Mouse (Mus musculus) MEL (cell line): ENCODE data around the gene Aoc1.

Experiments used
- BHLHE40 ChIP-seq: IDR thresholded peaks from 2 replicates; pipeline ENCODE4 v1.6.1; 2012; ENCODE audit warnings: low read depth, mild to moderate bottlenecking, inconsistent platforms, low read length, improper control_type of control experiment, borderline replicate concordance
- CTCF ChIP-seq, 3 experiments: IDR thresholded peaks in 2 of 3; conservative IDR thresholded peaks in 1 of 3; 2 replicates each; pipeline ENCODE4 v1.5.1; 2011 to 2012; ENCODE audit warnings: low read length in 3 of 3, low read depth in 2 of 3, mild to moderate bottlenecking in 2 of 3, improper control_type of control experiment in 1 of 3, inconsistent platforms in 1 of 3, mixed read lengths in 1 of 3, moderate library complexity in 1 of 3; ENCODE audit not compliant: control insufficient read depth in 1 of 3, insufficient read depth in 1 of 3, poor library complexity in 1 of 3, severe bottlenecking in 1 of 3
- EP300 ChIP-seq, 2 experiments: IDR thresholded peaks; 2 replicates each; pipeline ENCODE4 v1.6.1; 2011; ENCODE audit warnings: improper control_type of control experiment in 2 of 2, low read length in 2 of 2, low read depth in 1 of 2, mild to moderate bottlenecking in 1 of 2
- HCFC1 ChIP-seq: IDR thresholded peaks from 2 replicates; pipeline ENCODE4 v1.6.1; 2012; ENCODE audit warnings: low read depth, mild to moderate bottlenecking, inconsistent platforms, low read length, improper control_type of control experiment, moderate library complexity
- POLR2A ChIP-seq, 2 experiments: IDR thresholded peaks; 2 replicates each; pipeline ENCODE4 v1.6.1; 2011 to 2012; ENCODE audit warnings: low read length in 2 of 2, mild to moderate bottlenecking in 2 of 2, control low read depth in 1 of 2, improper control_type of control experiment in 1 of 2, low read depth in 1 of 2, moderate library complexity in 1 of 2; ENCODE audit not compliant: control insufficient read depth in 1 of 2, insufficient read depth in 1 of 2, poor library complexity in 1 of 2
- POLR2AphosphoS2 ChIP-seq: IDR thresholded peaks from 2 replicates; pipeline ENCODE4 v1.6.1; 2011; ENCODE audit warnings: low read length, improper control_type of control experiment
- USF1 ChIP-seq: IDR thresholded peaks from 2 replicates; pipeline ENCODE4 v1.6.1; 2014; ENCODE audit warnings: low read depth, mild to moderate bottlenecking, inconsistent platforms, low read length, improper control_type of control experiment, moderate library complexity
- USF2 ChIP-seq, 2 experiments: IDR thresholded peaks; 2 replicates each; pipeline ENCODE4 v1.6.1; 2011 to 2012; ENCODE audit warnings: improper control_type of control experiment in 2 of 2, low read length in 2 of 2, borderline replicate concordance in 1 of 2, inconsistent platforms in 1 of 2, low read depth in 1 of 2, mild to moderate bottlenecking in 1 of 2; ENCODE audit not compliant: insufficient read depth in 1 of 2
- ZNF384 ChIP-seq: IDR thresholded peaks from 2 replicates; pipeline ENCODE4 v1.6.1; 2012; ENCODE audit warnings: low read depth, mild to moderate bottlenecking, inconsistent platforms, low read length, improper control_type of control experiment

DNA sequence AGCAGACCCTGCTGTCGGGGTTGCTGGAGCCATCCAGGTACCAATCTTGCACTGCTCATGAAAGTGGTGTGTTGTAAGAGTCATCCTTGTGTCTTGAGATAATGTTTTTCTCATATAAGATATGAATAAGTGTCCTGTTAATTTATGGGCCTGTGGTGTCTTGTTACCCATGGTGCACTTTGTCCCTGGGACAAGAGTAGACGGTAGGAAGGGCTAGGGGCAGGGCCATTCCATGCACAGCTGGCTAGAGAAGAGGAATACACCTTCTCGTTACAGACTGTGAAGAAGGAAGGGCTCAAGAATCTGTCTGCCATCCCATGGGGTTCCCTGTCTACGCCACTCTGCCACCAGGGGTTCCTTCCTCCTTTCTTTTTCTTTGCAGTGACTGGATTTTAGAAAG, 1.9 kb downstream of the Aoc1 start:
- TF ChIP-seq POLR2A (IDR thresholded peaks at IDR 0.05; ENCODE audit: control insufficient read depth in 1 of 2, insufficient read depth in 1 of 2, low read depth in 1 of 2, low read length in 2 of 2, poor library complexity in 1 of 2) (no peak), POLR2AphosphoS2 (no peak), HCFC1 (no peak), BHLHE40 (no peak), CTCF (IDR thresholded peaks at IDR 0.05 in 2 of 3, conservative IDR thresholded peaks at IDR 0.05 in 1 of 3; ENCODE audit: control insufficient read depth in 1 of 3, insufficient read depth in 1 of 3, low read depth in 2 of 3, low read length in 3 of 3, poor library complexity in 1 of 3, severe bottlenecking in 1 of 3) (no peak), EP300 (IDR thresholded peaks at IDR 0.05; ENCODE audit: low read depth in 1 of 2, low read length in 2 of 2) (no peak), USF2 (IDR thresholded peaks at IDR 0.05; ENCODE audit: borderline replicate concordance in 1 of 2, insufficient read depth in 1 of 2, low read depth in 1 of 2, low read length in 2 of 2) (no peak), ZNF384 (no peak), USF1 (no peak)
